Mouse (Mus musculus): ENCODE measurements around the gene Tssk3.

GRCm38 (mm10) chr4:129461183-129461960 lies 29.4 kb downstream of the Tssk3 start, which contains the start of gene Bsdc1:
- TF ChIP-seq CTCF (IDR thresholded peaks at IDR 0.05; ENCODE audit: insufficient read depth, low read depth, low read length) (no peak), POLR2A (IDR thresholded peaks at IDR 0.05; ENCODE audit: insufficient read depth, low read depth, low read length) (peak; percentile 36)
